Mouse (Mus musculus): ENCODE data around the gene Gpx2. TPM values are rescaled to one million over a fixed set of nuclear protein-coding genes. Genes with fewer than 3 reads are reported as not detected.
"Not testable (repeated sequence)": the region's sequence is repeated elsewhere in the genome, so short reads cannot be mapped to it uniquely, and the experiment has no call there.

Gpx2 gene
- polyA plus RNA-seq, 1 experiment from 2014 or later: 0.16 TPM

GRCm38 (mm10) chr12:76796938-76797539 lies 1.7 kb upstream of the Gpx2 start:
- Histone ChIP-seq H3K27me3 (ENCODE audit: insufficient read depth, low read length) (0 out of 2 replicates have a peak, but pooled peaks cover 3% of the 10 kb centered on the region), H3K4me1 (ENCODE audit: insufficient read depth) (no peaks in the 10 kb centered on the region)
- 60% methylated on average over 7 of the region's 7 CpGs for WGBS (ENCODE audit: insufficient replicate concordance)

DNA sequence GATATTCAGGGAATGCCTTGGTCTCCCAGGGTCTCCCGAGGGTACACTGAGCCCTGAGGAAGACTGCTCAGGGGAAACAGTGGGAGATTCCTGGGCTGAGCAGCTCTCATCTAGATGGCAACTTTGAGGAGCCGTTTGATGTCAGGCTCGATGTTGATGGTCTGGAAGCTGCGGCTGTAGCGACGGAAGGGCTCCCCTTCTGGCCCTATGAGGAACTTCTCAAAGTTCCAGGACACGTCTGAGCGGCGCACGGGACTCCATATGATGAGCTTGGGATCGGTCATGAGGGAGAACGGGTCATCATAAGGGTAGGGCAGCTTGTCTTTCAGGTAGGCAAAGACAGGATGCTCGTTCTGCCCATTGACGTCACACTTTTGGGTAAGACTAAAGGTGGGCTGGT lies 2.8 kb downstream of the Gpx2 start:
- not testable (repeated sequence) for H3K4me3 ChIP-seq (ENCODE audit: low read depth, low read length); H3K27ac ChIP-seq (ENCODE audit: low read depth); H3K27me3 ChIP-seq (ENCODE audit: insufficient read depth, low read length); H3K36me3 ChIP-seq (replicated peaks; ENCODE audit: insufficient read depth, low read length); H3K4me2 ChIP-seq (ENCODE audit: low read depth, low read length); DNase-seq; ATAC-seq; H3K4me1 ChIP-seq (ENCODE audit: insufficient read depth); H3K9me3 ChIP-seq (ENCODE audit: low read length); H3K9ac ChIP-seq (replicated peaks)
- TF ChIP-seq CTCF (IDR thresholded peaks at IDR 0.05; ENCODE audit: low read depth): peak; percentile 31; the same call in 1 of the 2 replicates
- 49% methylated on average over 12 of the region's 14 CpGs for WGBS (ENCODE audit: insufficient replicate concordance)

More at GRCm38 (mm10) chr12:76796938-76797539, 1.7 kb upstream of the Gpx2 start:
- H3K9ac ChIP-seq (replicated peaks): no peak overlapping the region
- ATAC-seq: no peak
- no peak for TF ChIP-seq EP300 (IDR thresholded peaks at IDR 0.05; ENCODE audit: low read depth)
- no peak for TF ChIP-seq CTCF (IDR thresholded peaks at IDR 0.05; ENCODE audit: low read depth)
- no peak overlapping the region for H3K4me2 ChIP-seq (ENCODE audit: low read depth, low read length)
- DNase-seq: no peak
- H3K9me3 ChIP-seq (ENCODE audit: low read length): no peaks in the 10 kb centered on the region
- no peak overlapping the region for H3K27ac ChIP-seq (ENCODE audit: low read depth)
- no peak overlapping the region for H3K4me3 ChIP-seq (ENCODE audit: low read depth, low read length)
- no peaks in the 10 kb centered on the region for H3K36me3 ChIP-seq (replicated peaks; ENCODE audit: insufficient read depth, low read length)

GRCm38 (mm10) chr12:76790446-76791084 lies 4.8 kb downstream of the Gpx2 start:
- Histone ChIP-seq H3K4me2 (ENCODE audit: low read depth, low read length) (no peak overlapping the region), H3K9ac (replicated peaks) (no peak overlapping the region), H3K27ac (ENCODE audit: low read depth) (no peak overlapping the region), H3K4me1 (ENCODE audit: insufficient read depth) (no peaks in the 10 kb centered on the region), H3K9me3 (ENCODE audit: low read length) (no peaks in the 10 kb centered on the region), H3K4me3 (ENCODE audit: low read depth, low read length) (no peak overlapping the region), H3K27me3 (ENCODE audit: insufficient read depth, low read length) (no peaks in the 10 kb centered on the region), H3K36me3 (replicated peaks; ENCODE audit: insufficient read depth, low read length) (no peaks in the 10 kb centered on the region)
- no peak for DNase-seq
- 38% methylated on average over 8 of the region's 8 CpGs for WGBS (ENCODE audit: insufficient replicate concordance)
- ATAC-seq: no peak
- TF ChIP-seq EP300 (IDR thresholded peaks at IDR 0.05; ENCODE audit: low read depth): no peak
- no peak for TF ChIP-seq CTCF (IDR thresholded peaks at IDR 0.05; ENCODE audit: low read depth)

DNA sequence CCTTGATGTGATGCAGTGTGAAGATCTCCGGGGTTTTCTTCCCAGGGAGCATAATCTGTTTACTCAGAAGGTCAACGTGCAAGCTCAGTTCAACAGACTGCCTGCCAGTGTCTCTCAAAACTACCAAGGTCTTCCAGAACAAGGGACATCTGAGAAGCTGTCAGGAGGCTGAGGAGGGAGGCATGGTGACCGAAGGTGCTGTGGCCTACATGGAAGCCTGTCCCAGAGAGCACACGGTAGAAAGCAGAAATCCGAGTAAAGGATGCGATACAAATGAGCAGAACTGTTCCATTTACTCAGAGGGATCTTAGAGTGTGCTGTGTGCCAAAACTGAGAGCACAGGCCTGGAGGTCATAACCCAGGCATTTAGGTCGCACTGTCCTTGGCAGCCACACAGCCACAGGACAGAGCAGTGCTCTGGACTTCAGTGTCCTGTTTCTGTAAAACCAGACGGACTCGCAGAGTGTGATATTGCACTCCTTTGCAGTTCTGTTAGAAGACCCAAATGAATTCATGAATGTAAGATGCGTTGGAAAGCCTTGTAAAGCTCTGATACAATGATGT lies 11.2 kb downstream of the Gpx2 start:
- Histone ChIP-seq H3K9ac (replicated peaks) (no peak overlapping the region), H3K4me3 (ENCODE audit: low read depth, low read length) (no peak overlapping the region), H3K4me1 (ENCODE audit: insufficient read depth) (0 out of 2 replicates have a peak, but pooled peaks cover 3% of the 10 kb centered on the region), H3K27me3 (ENCODE audit: insufficient read depth, low read length) (no peaks in the 10 kb centered on the region), H3K9me3 (ENCODE audit: low read length) (no peaks in the 10 kb centered on the region), H3K4me2 (ENCODE audit: low read depth, low read length) (no peak overlapping the region), H3K27ac (ENCODE audit: low read depth) (peak overlapping the region; percentile 36), H3K36me3 (replicated peaks; ENCODE audit: insufficient read depth, low read length) (no peaks in the 10 kb centered on the region)
- TF ChIP-seq CTCF (IDR thresholded peaks at IDR 0.05; ENCODE audit: low read depth) (no peak), EP300 (IDR thresholded peaks at IDR 0.05; ENCODE audit: low read depth) (no peak)
- DNase-seq (no peak), ATAC-seq (peak; percentile 76)
- WGBS (ENCODE audit: insufficient replicate concordance): 64% methylated on average over 10 of the region's 10 CpGs

DNA sequence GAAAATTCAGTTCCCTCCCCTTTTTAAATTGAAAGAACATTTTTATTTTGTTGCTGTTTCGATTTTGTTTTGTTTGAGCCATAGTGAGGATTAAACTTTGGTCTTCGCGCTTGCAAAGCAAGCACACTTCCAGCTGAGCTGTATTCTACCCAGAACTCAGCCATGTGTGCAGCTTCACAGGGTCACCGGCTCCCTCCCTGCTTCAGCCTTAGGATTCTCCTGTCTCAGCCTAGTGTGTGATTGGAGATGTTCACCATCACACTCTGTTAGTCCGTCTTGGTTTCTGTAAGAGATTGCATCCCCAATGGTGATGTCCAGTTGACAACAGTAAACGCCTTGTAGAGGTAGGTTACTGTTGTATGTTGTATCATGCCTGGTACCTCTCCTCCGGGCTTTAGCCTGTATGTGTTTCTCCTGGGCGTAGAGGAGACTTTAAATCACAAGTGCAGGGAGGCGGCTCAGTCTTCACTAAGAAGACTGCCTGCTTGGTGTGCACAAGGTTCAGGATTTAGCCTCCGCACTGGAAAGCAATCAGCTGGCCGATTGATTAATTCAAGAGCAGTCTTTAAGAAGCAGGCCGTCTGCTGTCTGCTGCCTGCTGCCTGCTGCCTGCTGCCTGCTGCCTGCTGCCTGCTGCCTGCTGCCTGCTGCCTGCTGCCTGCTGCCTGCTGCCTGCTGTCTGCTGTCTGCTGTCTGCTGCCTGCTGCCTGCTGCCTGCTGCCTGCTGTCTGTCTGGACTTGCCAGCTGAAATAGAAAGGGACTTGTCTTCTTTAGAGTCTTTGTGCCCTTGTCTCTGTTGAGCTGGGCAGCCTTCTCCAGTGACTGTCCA lies 14.5 kb downstream of the Gpx2 start:
- 0 out of 2 replicates have a peak, but pooled peaks cover 3% of the 10 kb centered on the region for H3K4me1 ChIP-seq (ENCODE audit: insufficient read depth)
- TF ChIP-seq EP300 (IDR thresholded peaks at IDR 0.05; ENCODE audit: low read depth): no peak
- no peak for TF ChIP-seq CTCF (IDR thresholded peaks at IDR 0.05; ENCODE audit: low read depth)
- DNase-seq (no peak), ATAC-seq (no peak)
- WGBS (ENCODE audit: insufficient replicate concordance): 83% methylated on average over 12 of the region's 12 CpGs
- no peak overlapping the region for H3K4me3 ChIP-seq (ENCODE audit: low read depth, low read length)
- H3K9ac ChIP-seq (replicated peaks): no peak overlapping the region
- H3K9me3 ChIP-seq (ENCODE audit: low read length): no peaks in the 10 kb centered on the region
- no peaks in the 10 kb centered on the region for H3K27me3 ChIP-seq (ENCODE audit: insufficient read depth, low read length)
- no peak overlapping the region for H3K27ac ChIP-seq (ENCODE audit: low read depth)
- peaks cover 3% of the 10 kb centered on the region; the same call in 1 of the 2 replicates for H3K36me3 ChIP-seq (replicated peaks; ENCODE audit: insufficient read depth, low read length)
- H3K4me2 ChIP-seq (ENCODE audit: low read depth, low read length): no peak overlapping the region

GRCm38 (mm10) chr12:76779951-76780350 lies 15.4 kb downstream of the Gpx2 start:
- H3K27me3 ChIP-seq (ENCODE audit: insufficient read depth, low read length): no peaks in the 10 kb centered on the region
- H3K9me3 ChIP-seq (ENCODE audit: low read length): no peaks in the 10 kb centered on the region
- H3K27ac ChIP-seq (ENCODE audit: low read depth): no peak overlapping the region
- DNase-seq: no peak
- peaks cover 3% of the 10 kb centered on the region; the same call in 1 of the 2 replicates for H3K36me3 ChIP-seq (replicated peaks; ENCODE audit: insufficient read depth, low read length)
- no peak for TF ChIP-seq EP300 (IDR thresholded peaks at IDR 0.05; ENCODE audit: low read depth)
- TF ChIP-seq CTCF (IDR thresholded peaks at IDR 0.05; ENCODE audit: low read depth): no peak
- H3K4me2 ChIP-seq (ENCODE audit: low read depth, low read length): no peak overlapping the region
- 0 out of 2 replicates have a peak, but pooled peaks cover 3% of the 10 kb centered on the region for H3K4me1 ChIP-seq (ENCODE audit: insufficient read depth)
- H3K4me3 ChIP-seq (ENCODE audit: low read depth, low read length): no peak overlapping the region
- WGBS (ENCODE audit: insufficient replicate concordance): 86% methylated on average over 5 of the region's 5 CpGs
- H3K9ac ChIP-seq (replicated peaks): no peak overlapping the region
- no peak for ATAC-seq

All from liver, postnatal 0 days (tissue).